In genomic region chr10:111923503-111924135, GRCm38 (mm10) we compare ENCODE assay signal across 10 mouse cellular contexts.
"Had no signal": no experiment of that assay in that cellular context is flagged by ENCODE, and none has a peak within 500 bp of the region (broad histone marks: within the 10 kb centered on the region; RNA-seq: fewer than 3 reads in every experiment).

No protein-coding gene starts in this region.

- H3K9ac ChIP-seq: liver, embryonic 15.5 days; midbrain, embryonic 12.5 days had no signal

- H3K9me3 ChIP-seq: limb, embryonic 10.5 days; liver, embryonic 15.5 days; megakaryocyte, embryonic 14.5 days; midbrain, embryonic 12.5 days had no signal

- H3K36me3 ChIP-seq: limb, embryonic 10.5 days; liver, embryonic 15.5 days; midbrain, embryonic 12.5 days had no signal

- H3K4me3 ChIP-seq: limb, embryonic 10.5 days; liver, embryonic 15.5 days; megakaryocyte, embryonic 14.5 days; midbrain, embryonic 12.5 days had no signal

- H3K4me2 ChIP-seq: liver, embryonic 11.5 days; liver, embryonic 15.5 days; midbrain, embryonic 12.5 days had no signal

- H3K27ac ChIP-seq: liver, embryonic 15.5 days; macrophage; midbrain, embryonic 12.5 days had no signal

- DNase-seq: kidney, postnatal 14 days; lung, adult 2 months; lung, postnatal 10 days; right cerebral cortex, postnatal 25 days had no signal
